Mouse (Mus musculus) heart, embryonic 13.5 days (tissue): ENCODE results near the gene Kap. TPM values are rescaled to one million over a fixed set of nuclear protein-coding genes. Genes with fewer than 3 reads are reported as not detected.
"Not testable (repeated sequence)": the region's sequence is repeated elsewhere in the genome, so short reads cannot be mapped to it uniquely, and the experiment has no call there.

ENCODE experiments used
- ATAC-seq: fragments of 200-750 bp; cut with Nextera tagmentation; 2 replicates; pipeline ENCODE4 v1.8.0; 2017; ENCODE audit warnings: moderate TSS enrichment; ENCODE audit not compliant: insufficient number of reproducible peaks, low FRiP score, low TSS enrichment; ENCODE audit errors: extremely low read depth
- H3K27ac ChIP-seq: fragments of 300-500 bp; sonication (generic); replicated peaks from 2 replicates; pipeline ENCODE4 v1.5.1; 2015; ENCODE audit warnings: moderate library complexity, mild to moderate bottlenecking, inconsistent platforms
- H3K27me3 ChIP-seq: fragments of 300-500 bp; sonication (generic); replicated peaks from 2 replicates; pipeline ENCODE4 v1.6.1; 2015; ENCODE audit warnings: mild to moderate bottlenecking, inconsistent platforms
- H3K36me3 ChIP-seq: fragments of 300-500 bp; sonication (generic); 2 replicates; pipeline ENCODE4 v1.6.1; 2015; ENCODE audit warnings: mild to moderate bottlenecking, inconsistent platforms
- H3K4me1 ChIP-seq: fragments of 300-500 bp; sonication (generic); 2 replicates; pipeline ENCODE4 v1.6.1; 2015; ENCODE audit warnings: inconsistent platforms
- H3K4me2 ChIP-seq: fragments of 300-500 bp; sonication (generic); 2 replicates; pipeline ENCODE4 v1.6.1; 2015; ENCODE audit warnings: inconsistent platforms, mild to moderate bottlenecking, moderate library complexity
- H3K4me3 ChIP-seq: fragments of 300-500 bp; sonication (generic); 2 replicates; pipeline ENCODE4 v1.5.1; 2015; ENCODE audit warnings: moderate library complexity, mild to moderate bottlenecking, inconsistent platforms
- H3K9ac ChIP-seq: fragments of 300-500 bp; sonication (generic); 2 replicates; pipeline ENCODE4 v1.6.1; 2015; ENCODE audit warnings: inconsistent platforms, mild to moderate bottlenecking, moderate library complexity
- H3K9me3 ChIP-seq: fragments of 300-500 bp; sonication (generic); 2 replicates; pipeline ENCODE4 v1.6.1; 2016; ENCODE audit warnings: inconsistent platforms
- WGBS: fragments of 180-500 bp; shearing (Covaris S2); methylation state at CpG from one replicate; pipeline ENCODE4 v1.1.7; 2015; ENCODE audit warnings: mixed read lengths; 5-methylcytosine and 5-hydroxymethylcytosine counted together
- polyA plus RNA-seq: library from polyadenylated mRNA; unstranded; fragments of >200 nt; fragmentation: Nextera tagmentation; extraction: Ambion mirVana; gene quantifications from 2 replicates; pipeline ENCODE4 v1.2.1, GENCODE M21; 2015

Gene Kap
- polyA plus RNA-seq: not detected in 2 replicates

DNA sequence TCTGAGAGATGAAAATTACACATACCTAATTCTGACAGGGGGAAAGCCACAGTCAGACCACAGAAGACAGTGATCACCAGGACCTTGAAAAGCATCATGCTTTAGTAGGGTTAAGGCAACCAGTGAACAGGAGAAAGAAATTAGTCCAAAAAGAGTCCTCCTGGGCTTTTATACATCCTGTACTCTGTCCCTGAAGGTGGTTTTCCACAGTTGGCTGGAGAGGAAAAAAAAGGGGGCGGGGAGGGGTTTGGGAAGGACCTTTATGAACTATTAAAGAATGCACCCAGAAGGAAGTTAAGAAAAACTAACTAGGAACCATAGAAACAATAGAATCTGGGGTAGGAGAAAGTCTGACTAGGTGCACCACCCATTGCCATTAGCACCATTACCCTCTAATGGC is at the start of gene Kap:
Kap (minus strand) TSS at position 237 of the 400 bp plus-strand sequence.
- no peak within 1 kb of the TSS for H3K4me2 ChIP-seq
- no peak within 1 kb of the TSS for H3K27ac ChIP-seq
- no peaks in the 10 kb centered on the region for H3K36me3 ChIP-seq
- H3K27me3 ChIP-seq: no peaks in the 10 kb centered on the region
- no peak within 1 kb of the TSS for H3K9ac ChIP-seq
- no peaks in the 10 kb centered on the region for H3K9me3 ChIP-seq
- WGBS: 68% methylated on average over 1 of the region's 1 CpGs
- ATAC-seq: no peak
- H3K4me1 ChIP-seq: no peaks in the 10 kb centered on the region
- H3K4me3 ChIP-seq: no peak within 1 kb of the TSS

DNA sequence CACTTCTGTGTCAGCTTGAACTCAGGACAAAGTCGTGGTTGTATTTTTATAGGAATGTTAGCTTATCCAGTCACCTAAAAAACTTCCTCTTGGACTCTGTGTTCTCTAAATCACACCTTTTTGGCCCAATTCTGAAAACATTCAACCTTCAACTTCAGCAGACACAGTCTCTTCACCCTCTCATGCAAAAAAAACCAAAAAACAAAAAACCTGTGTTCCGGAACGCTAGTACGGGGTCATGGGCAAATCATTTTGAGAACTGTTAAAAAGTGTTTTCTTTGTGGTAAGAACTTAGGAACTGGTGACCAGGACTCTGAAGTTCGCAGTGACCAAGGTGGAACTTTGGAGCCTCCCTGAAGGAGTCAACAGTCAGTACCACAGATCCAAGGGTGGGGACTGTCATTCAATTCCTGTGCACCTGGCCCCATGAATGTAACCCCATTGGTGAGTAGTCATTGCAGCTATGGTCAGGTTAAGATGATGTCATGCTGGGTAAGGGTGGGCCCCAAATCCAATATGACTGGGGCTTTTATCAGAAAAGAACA is 32.4 kb upstream of the Kap start:
- Histone ChIP-seq H3K4me2 (no peak overlapping the region), H3K4me1 (no peaks in the 10 kb centered on the region), H3K27me3 (no peaks in the 10 kb centered on the region), H3K36me3 (no peaks in the 10 kb centered on the region), H3K9ac (no peak overlapping the region), H3K27ac (no peak overlapping the region), H3K4me3 (no peak overlapping the region), H3K9me3 (0 out of 2 replicates have a peak, but pooled peaks cover 5% of the 10 kb centered on the region)
- WGBS: 79% methylated on average over 5 of the region's 5 CpGs
- no peak for ATAC-seq

DNA sequence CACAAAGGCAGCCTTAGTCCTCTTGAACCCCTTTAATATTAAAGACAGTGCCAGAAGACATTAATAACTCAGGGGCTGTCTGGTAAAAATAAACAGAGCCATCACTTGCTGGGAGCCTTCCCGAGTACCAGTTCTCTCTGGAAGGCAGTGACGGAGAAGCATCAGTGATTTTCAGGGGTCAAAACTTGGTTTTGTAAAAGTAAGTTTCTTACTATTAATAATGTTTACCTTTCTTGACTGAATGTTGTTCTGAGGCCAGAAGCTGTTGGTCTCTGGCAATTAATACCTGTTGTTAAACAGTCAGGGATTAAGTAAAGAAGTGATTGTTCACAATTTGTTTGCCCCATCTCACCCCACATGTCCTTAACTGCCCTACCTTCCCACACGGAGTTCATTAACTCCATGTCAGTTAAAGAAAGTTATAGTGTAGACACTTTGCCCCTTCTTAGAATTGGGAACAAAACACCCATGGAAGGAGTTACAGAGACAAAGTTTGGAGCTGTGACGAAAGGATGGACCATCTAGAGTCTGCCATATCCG is 30.0 kb upstream of the Kap start:
- H3K36me3 ChIP-seq: no peaks in the 10 kb centered on the region
- H3K4me2 ChIP-seq: no peak overlapping the region
- no peaks in the 10 kb centered on the region for H3K27me3 ChIP-seq
- no peak overlapping the region for H3K27ac ChIP-seq
- H3K4me3 ChIP-seq: no peak overlapping the region
- H3K4me1 ChIP-seq: no peaks in the 10 kb centered on the region
- H3K9me3 ChIP-seq: 0 out of 2 replicates have a peak, but pooled peaks cover 3% of the 10 kb centered on the region
- 66% methylated on average over 5 of the region's 5 CpGs for WGBS
- H3K9ac ChIP-seq: no peak overlapping the region
- ATAC-seq: no peak

DNA sequence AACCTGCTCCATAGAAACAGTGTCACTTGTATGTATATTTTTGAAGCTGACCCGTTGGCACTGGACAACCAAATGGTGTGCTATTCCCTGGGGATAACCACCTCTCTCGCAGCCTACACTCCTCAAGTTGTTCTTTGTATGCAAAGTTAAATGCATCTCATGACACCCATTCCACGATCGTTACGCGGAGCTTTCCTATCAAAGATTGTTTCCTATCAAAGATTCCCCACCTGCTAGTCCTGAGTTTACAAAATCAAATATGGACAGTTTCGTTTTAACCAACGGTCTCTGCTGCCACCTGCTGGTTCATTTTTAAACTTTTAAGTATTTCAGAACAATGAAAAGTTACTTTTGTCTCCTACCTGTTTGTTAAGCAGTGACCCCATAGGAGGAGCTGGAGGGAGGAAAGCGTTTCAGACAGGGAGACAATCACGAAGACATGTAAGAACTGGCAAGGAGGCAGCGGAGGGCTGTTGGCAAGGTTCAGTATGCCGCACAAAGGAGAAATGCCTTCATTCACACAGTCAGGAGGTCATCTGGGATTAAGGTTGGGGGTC is 22.4 kb upstream of the Kap start:
- ATAC-seq: no peak
- Histone ChIP-seq H3K27me3 (no peaks in the 10 kb centered on the region), H3K4me1 (no peaks in the 10 kb centered on the region), H3K36me3 (no peaks in the 10 kb centered on the region), H3K27ac (no peak overlapping the region), H3K4me3 (no peak overlapping the region), H3K9me3 (0 out of 2 replicates have a peak, but pooled peaks cover under 1% of the 10 kb centered on the region), H3K4me2 (no peak overlapping the region), H3K9ac (no peak overlapping the region)
- 25% methylated on average over 12 of the region's 12 CpGs for WGBS

DNA sequence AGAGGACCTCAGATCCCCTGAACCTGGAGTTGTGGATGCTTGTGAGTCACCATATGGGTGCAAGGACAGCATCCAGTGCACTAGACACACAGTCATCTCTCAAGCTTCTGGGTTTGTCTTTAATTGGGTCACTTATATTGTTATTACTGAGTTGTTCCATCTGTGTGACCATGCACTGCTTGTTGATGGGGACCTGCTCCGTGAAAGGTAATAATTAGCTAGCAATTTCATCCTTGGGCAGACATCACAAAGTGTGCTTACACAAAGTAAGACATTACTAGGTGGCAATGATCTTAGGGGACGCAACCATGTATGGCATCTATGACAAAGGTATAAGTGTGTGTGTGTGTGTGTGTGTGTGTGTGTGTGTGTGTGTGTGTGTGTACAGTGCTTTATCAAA is 19.1 kb upstream of the Kap start:
- no peaks in the 10 kb centered on the region for H3K36me3 ChIP-seq
- no peak overlapping the region for H3K4me2 ChIP-seq
- no peak overlapping the region for H3K4me3 ChIP-seq
- H3K27me3 ChIP-seq: no peaks in the 10 kb centered on the region
- H3K4me1 ChIP-seq: no peaks in the 10 kb centered on the region
- no peak overlapping the region for H3K27ac ChIP-seq
- no peak for ATAC-seq
- 78% methylated on average over 2 of the region's 2 CpGs for WGBS
- H3K9me3 ChIP-seq: no peaks in the 10 kb centered on the region
- no peak overlapping the region for H3K9ac ChIP-seq

DNA sequence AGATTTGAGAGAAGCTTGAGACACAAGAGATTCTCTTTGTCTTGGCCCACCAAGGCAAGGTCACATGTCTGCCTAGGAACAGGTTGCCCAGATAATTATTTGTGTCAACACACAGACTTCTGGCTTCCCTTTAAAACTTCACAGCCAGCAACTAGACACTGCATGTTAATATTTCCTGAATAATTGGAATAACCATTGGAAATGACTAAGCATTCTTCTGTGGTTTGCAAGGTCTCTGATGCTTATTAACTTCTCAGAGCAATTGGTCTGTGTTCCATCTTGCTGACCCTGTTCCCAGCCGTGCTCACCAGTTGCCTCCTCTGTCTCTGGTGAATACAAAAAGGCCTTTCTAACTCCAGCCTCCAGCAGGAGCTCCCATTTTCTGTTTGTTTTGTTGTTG is 17.6 kb upstream of the Kap start:
- H3K4me3 ChIP-seq: no peak overlapping the region
- 59% methylated on average over 1 of the region's 1 CpGs for WGBS

DNA sequence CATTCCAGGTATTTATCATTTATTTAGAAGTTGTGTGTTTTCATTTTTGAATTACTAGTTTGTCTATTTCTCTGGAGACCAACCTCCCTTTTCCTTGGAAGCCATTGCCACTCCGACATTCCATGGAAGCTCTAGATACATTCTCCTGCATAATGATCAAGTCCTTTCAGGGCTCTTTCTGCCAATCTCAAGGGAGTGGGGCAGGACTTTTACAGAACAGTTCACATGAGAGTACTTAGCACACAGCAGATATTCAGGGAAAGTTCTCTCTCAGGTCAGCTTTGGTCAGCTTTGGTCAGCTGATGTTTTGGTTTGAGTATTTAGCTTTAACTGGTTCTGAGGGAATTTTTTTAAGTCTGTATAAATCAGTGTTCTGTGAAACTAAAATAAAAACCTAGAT is 14.8 kb upstream of the Kap start:
- H3K27me3 ChIP-seq: no peaks in the 10 kb centered on the region
- no peak overlapping the region for H3K4me2 ChIP-seq
- no peaks in the 10 kb centered on the region for H3K9me3 ChIP-seq
- no peak overlapping the region for H3K9ac ChIP-seq
- no peaks in the 10 kb centered on the region for H3K4me1 ChIP-seq
- H3K36me3 ChIP-seq: no peaks in the 10 kb centered on the region
- H3K4me3 ChIP-seq: no peak overlapping the region
- no peak overlapping the region for H3K27ac ChIP-seq
- no peak for ATAC-seq
- 76% methylated on average over 1 of the region's 1 CpGs for WGBS

More for the DNA sequence above, 17.6 kb upstream of the Kap start:
- Histone ChIP-seq H3K27ac (no peak overlapping the region), H3K4me1 (no peaks in the 10 kb centered on the region), H3K4me2 (no peak overlapping the region), H3K9ac (no peak overlapping the region), H3K27me3 (no peaks in the 10 kb centered on the region), H3K36me3 (no peaks in the 10 kb centered on the region), H3K9me3 (no peaks in the 10 kb centered on the region)
- no peak for ATAC-seq

DNA sequence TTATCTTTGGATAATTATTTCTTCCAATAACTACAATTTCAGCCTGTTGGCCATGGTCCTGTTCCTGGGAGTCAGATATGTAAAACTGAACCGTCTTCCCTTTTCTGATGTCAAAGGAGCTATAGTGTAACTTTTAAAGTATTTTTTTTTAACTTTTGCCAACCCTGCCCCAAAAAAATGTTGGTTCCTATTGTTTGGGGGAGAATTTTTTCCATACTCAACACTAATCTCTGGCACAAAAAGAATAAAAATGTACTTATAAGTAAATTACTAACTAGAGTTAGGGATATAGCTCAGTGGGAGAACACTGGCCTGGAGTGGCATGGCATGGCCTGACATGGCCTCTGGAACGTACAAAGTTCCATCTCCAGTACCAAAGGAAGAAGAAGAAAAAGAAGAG is 2.3 kb upstream of the Kap start:
- Histone ChIP-seq H3K27me3 (no peaks in the 10 kb centered on the region), H3K4me2 (no peak overlapping the region), H3K9me3 (no peaks in the 10 kb centered on the region), H3K9ac (no peak overlapping the region), H3K36me3 (no peaks in the 10 kb centered on the region), H3K4me3 (no peak overlapping the region), H3K4me1 (no peaks in the 10 kb centered on the region), H3K27ac (no peak overlapping the region)
- 61% methylated on average over 2 of the region's 2 CpGs for WGBS
- no peak for ATAC-seq

DNA sequence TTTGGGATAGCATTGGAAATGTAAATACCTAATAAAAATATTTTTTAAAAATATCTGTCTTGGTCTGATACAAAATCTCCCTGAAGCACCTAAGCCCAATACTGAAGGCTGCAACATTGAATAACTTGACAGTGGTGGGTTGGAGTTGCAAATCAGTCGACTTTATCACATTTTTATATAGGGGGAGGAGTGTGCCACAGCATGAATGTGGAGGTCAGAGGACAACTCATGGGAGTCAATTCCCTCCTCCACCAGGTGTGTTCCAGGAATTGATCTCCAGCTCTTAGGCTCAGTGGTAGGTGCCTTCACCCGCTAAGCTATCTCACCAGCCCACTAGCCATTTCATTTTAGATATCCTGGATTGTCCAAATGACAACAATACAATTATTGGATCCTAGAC is 4.2 kb downstream of the Kap start:
- Histone ChIP-seq H3K9ac (no peak overlapping the region), H3K4me2 (no peak overlapping the region), H3K9me3 (no peaks in the 10 kb centered on the region), H3K4me1 (no peaks in the 10 kb centered on the region), H3K27ac (no peak overlapping the region), H3K4me3 (no peak overlapping the region), H3K36me3 (no peaks in the 10 kb centered on the region), H3K27me3 (no peaks in the 10 kb centered on the region)
- no peak for ATAC-seq
- 55% methylated on average over 2 of the region's 2 CpGs for WGBS

DNA sequence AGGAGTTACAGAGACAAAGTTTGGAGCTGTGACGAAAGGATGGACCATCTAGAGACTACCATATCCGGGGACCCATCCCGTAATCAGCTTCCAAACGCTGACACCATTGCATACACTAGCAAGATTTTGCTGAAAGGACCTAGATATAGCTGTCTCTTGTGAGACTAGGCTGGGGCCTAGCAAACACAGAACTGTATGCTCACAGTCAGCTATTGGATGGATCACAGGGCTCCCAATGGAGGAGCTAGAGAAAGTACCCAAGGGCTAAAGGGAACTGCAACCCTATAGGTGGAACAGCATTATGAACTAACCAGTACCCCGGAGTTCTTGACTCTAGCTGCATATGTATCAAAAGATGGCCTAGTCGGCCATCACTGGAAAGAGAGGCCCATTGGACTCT is 4.7 kb downstream of the Kap start:
- not testable (repeated sequence) for H3K36me3 ChIP-seq, H3K9ac ChIP-seq, H3K9me3 ChIP-seq, H3K27ac ChIP-seq, ATAC-seq, H3K4me3 ChIP-seq, H3K27me3 ChIP-seq, H3K4me2 ChIP-seq, H3K4me1 ChIP-seq
- 77% methylated on average over 6 of the region's 6 CpGs for WGBS

DNA sequence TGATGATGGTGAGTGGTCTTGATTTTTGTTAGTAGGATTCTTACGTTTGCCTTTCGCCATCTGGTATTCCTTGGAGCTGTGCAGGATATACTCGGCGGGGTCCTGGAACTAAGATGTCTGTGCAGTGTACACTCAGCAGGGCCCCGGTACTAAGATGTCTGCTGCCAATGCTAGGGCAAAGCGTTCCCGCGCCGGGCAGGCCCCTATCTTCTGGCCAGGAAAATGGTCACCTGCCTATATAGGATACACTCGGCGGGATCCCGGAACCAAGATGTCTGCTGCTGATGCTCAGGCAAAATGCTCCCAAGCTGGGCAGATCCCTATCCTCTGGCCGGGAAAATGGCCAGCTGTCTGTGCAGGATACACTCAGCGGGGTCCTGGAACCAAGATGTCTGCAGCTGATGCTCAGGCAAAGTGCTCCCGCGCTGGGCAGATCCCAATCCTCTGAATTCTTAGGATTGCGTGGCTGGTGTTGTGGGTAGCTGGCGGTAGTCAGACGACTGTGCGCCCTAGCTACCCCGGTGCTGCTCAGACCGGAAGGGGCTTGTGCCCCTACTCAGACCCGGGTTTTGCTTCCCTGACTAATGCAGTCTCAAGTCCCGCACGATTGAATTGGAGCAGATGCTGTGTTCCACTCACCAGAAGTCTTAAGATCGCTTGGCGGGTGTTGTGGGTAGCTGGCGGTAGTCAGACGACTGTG is 15.1 kb downstream of the Kap start:
- not testable (repeated sequence) for H3K27ac ChIP-seq, ATAC-seq, H3K4me2 ChIP-seq, H3K27me3 ChIP-seq, H3K9ac ChIP-seq, H3K4me1 ChIP-seq, H3K4me3 ChIP-seq, H3K36me3 ChIP-seq, H3K9me3 ChIP-seq
- WGBS: 74% methylated on average over 29 of the region's 29 CpGs

DNA sequence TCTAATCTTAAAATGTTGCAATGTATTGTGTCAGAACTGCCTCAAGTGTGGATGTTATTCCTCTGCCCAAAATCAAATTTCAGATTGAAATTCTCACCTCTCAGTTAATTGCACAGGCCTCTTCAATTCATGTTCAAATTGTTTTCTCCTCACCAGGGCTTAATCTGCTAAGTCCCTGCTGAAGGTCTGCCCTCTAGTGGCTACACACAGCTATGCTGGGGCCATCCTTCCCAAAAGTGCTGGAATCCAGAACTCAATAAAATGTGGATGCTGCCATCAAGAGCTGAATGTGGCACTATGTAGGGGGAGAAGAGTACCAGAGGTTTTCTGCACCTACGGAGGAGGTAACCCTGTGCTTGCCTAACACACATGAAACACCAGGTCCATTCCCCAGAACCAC is 41.2 kb downstream of the Kap start:
- Histone ChIP-seq H3K27ac (no peak overlapping the region), H3K36me3 (no peaks in the 10 kb centered on the region), H3K4me1 (no peaks in the 10 kb centered on the region), H3K4me2 (no peak overlapping the region), H3K27me3 (no peaks in the 10 kb centered on the region), H3K9me3 (no peaks in the 10 kb centered on the region), H3K4me3 (no peak overlapping the region), H3K9ac (no peak overlapping the region)
- 37% methylated on average over 1 of the region's 1 CpGs for WGBS
- ATAC-seq: no peak
